Mouse (Mus musculus) MEL (cell line): ENCODE results near the gene Slc25a54. TPM values are rescaled to one million over a fixed set of nuclear protein-coding genes. Genes with fewer than 3 reads are reported as not detected.

Experiments
- DNase-seq: peaks from one replicate; pipeline ENCODE4 v3.0.0; 2011; ENCODE audit warnings: low read depth, low spot score
- H3K27ac ChIP-seq: 2 replicates; pipeline ENCODE4 v1.5.1; 2012; ENCODE audit warnings: low read depth, mild to moderate bottlenecking, control low read depth, low read length, moderate library complexity; ENCODE audit not compliant: control insufficient read depth
- H3K27me3 ChIP-seq, 2 experiments: fragments of 150-350 bp in 1 of 2; sonication (generic) in 1 of 2; 2 replicates each; pipeline ENCODE4 v1.6.1; 2012; ENCODE audit warnings: low read length in 2 of 2, mild to moderate bottlenecking in 2 of 2, improper control_type of control experiment in 1 of 2, moderate library complexity in 1 of 2; ENCODE audit not compliant: insufficient read depth in 2 of 2, control insufficient read depth in 1 of 2
- H3K36me3 ChIP-seq, 2 experiments: 2 replicates each; pipeline ENCODE4 v1.6.1; 2012 to 2014; ENCODE audit warnings: low read length in 2 of 2, improper control_type of control experiment in 1 of 2, inconsistent platforms in 1 of 2, mild to moderate bottlenecking in 1 of 2; ENCODE audit not compliant: insufficient read depth in 2 of 2, control insufficient read depth in 1 of 2
- H3K4me1 ChIP-seq, 2 experiments: fragments of 150-350 bp in 1 of 2; sonication (generic) in 1 of 2; 2 replicates each; pipeline ENCODE4 v1.6.1; 2012; ENCODE audit warnings: low read length in 2 of 2, improper control_type of control experiment in 1 of 2, mild to moderate bottlenecking in 1 of 2; ENCODE audit not compliant: insufficient read depth in 2 of 2, control insufficient read depth in 1 of 2
- H3K4me3 ChIP-seq, 2 experiments: fragments of 150-350 bp in 1 of 2; sonication (generic) in 1 of 2; 2 replicates each; pipeline ENCODE4 v1.5.1; 2012; ENCODE audit warnings: low read depth in 2 of 2, low read length in 2 of 2, mild to moderate bottlenecking in 2 of 2, moderate library complexity in 2 of 2, control low read depth in 1 of 2, improper control_type of control experiment in 1 of 2; ENCODE audit not compliant: control insufficient read depth in 1 of 2, insufficient read depth in 1 of 2
- H3K79me2 ChIP-seq: 2 replicates; pipeline ENCODE4 v1.6.1; 2012; ENCODE audit warnings: mild to moderate bottlenecking, low read length, moderate library complexity; ENCODE audit not compliant: control insufficient read depth, poor library complexity, insufficient read depth
- H3K9ac ChIP-seq: 2 replicates; pipeline ENCODE4 v1.6.1; 2012; ENCODE audit warnings: low read depth, mild to moderate bottlenecking, control low read depth, low read length, moderate library complexity; ENCODE audit not compliant: control insufficient read depth, poor library complexity, severe bottlenecking
- H3K9me3 ChIP-seq: fragments of 150-350 bp; sonication (generic); replicated peaks from 2 replicates; pipeline ENCODE4 v1.6.1; 2012; ENCODE audit warnings: mild to moderate bottlenecking, low read length, improper control_type of control experiment, moderate library complexity; ENCODE audit not compliant: insufficient read depth
- BHLHE40 ChIP-seq: IDR thresholded peaks from 2 replicates; pipeline ENCODE4 v1.6.1; 2012; ENCODE audit warnings: low read depth, mild to moderate bottlenecking, inconsistent platforms, low read length, improper control_type of control experiment, borderline replicate concordance
- CHD1 ChIP-seq: IDR thresholded peaks from 2 replicates; pipeline ENCODE4 v1.6.1; 2012; ENCODE audit warnings: low read depth, mild to moderate bottlenecking, inconsistent platforms, low read length, improper control_type of control experiment
- CTCF ChIP-seq, 3 experiments: IDR thresholded peaks in 2 of 3; conservative IDR thresholded peaks in 1 of 3; 2 replicates each; pipeline ENCODE4 v1.5.1; 2011 to 2012; ENCODE audit warnings: low read length in 3 of 3, low read depth in 2 of 3, mild to moderate bottlenecking in 2 of 3, improper control_type of control experiment in 1 of 3, inconsistent platforms in 1 of 3, mixed read lengths in 1 of 3, moderate library complexity in 1 of 3; ENCODE audit not compliant: control insufficient read depth in 1 of 3, insufficient read depth in 1 of 3, poor library complexity in 1 of 3, severe bottlenecking in 1 of 3
- GATA1 ChIP-seq: IDR thresholded peaks from 2 replicates; pipeline ENCODE4 v1.6.1; 2011; ENCODE audit warnings: low read depth, low read length, improper control_type of control experiment
- MAZ ChIP-seq: IDR thresholded peaks from 2 replicates; pipeline ENCODE4 v1.6.1; 2012; ENCODE audit warnings: low read depth, mild to moderate bottlenecking, inconsistent platforms, low read length, improper control_type of control experiment
- MEF2A ChIP-seq: IDR thresholded peaks from 2 replicates; pipeline ENCODE4 v1.6.1; 2014; ENCODE audit warnings: low read depth, mild to moderate bottlenecking, inconsistent platforms, low read length, improper control_type of control experiment; ENCODE audit not compliant: poor library complexity, insufficient replicate concordance, severe bottlenecking; ENCODE audit errors: extremely low read depth
- MXI1 ChIP-seq: IDR thresholded peaks from 2 replicates; pipeline ENCODE4 v1.6.1; 2011; ENCODE audit warnings: mild to moderate bottlenecking, low read depth, low read length, improper control_type of control experiment
- MYC ChIP-seq: IDR thresholded peaks from 2 replicates; pipeline ENCODE4 v1.6.1; 2011; ENCODE audit warnings: low read depth, mild to moderate bottlenecking, low read length, improper control_type of control experiment, moderate library complexity
- NELFE ChIP-seq: IDR thresholded peaks from 2 replicates; pipeline ENCODE4 v1.6.1; 2011; ENCODE audit warnings: low read depth, low read length, improper control_type of control experiment
- NRF1 ChIP-seq: IDR thresholded peaks from 2 replicates; pipeline ENCODE4 v1.6.1; 2014; ENCODE audit warnings: low read depth, mild to moderate bottlenecking, inconsistent platforms, low read length, improper control_type of control experiment, moderate library complexity; ENCODE audit not compliant: poor library complexity, insufficient read depth, severe bottlenecking
- POLR2A ChIP-seq, 2 experiments: IDR thresholded peaks; 2 replicates each; pipeline ENCODE4 v1.6.1; 2011 to 2012; ENCODE audit warnings: low read length in 2 of 2, mild to moderate bottlenecking in 2 of 2, control low read depth in 1 of 2, improper control_type of control experiment in 1 of 2, low read depth in 1 of 2, moderate library complexity in 1 of 2; ENCODE audit not compliant: control insufficient read depth in 1 of 2, insufficient read depth in 1 of 2, poor library complexity in 1 of 2
- POLR2AphosphoS2 ChIP-seq: IDR thresholded peaks from 2 replicates; pipeline ENCODE4 v1.6.1; 2011; ENCODE audit warnings: low read length, improper control_type of control experiment
- RCOR1 ChIP-seq: IDR thresholded peaks from 2 replicates; pipeline ENCODE4 v1.6.1; 2012; ENCODE audit warnings: low read depth, mild to moderate bottlenecking, inconsistent platforms, low read length, improper control_type of control experiment
- SMC3 ChIP-seq: IDR thresholded peaks from 2 replicates; pipeline ENCODE4 v1.6.1; 2011; ENCODE audit warnings: low read depth, low read length, improper control_type of control experiment
- TAL1 ChIP-seq: IDR thresholded peaks from 2 replicates; pipeline ENCODE4 v1.6.1; 2012; ENCODE audit warnings: mild to moderate bottlenecking, inconsistent platforms, low read length, moderate library complexity, mixed read lengths
- USF2 ChIP-seq, 2 experiments: IDR thresholded peaks; 2 replicates each; pipeline ENCODE4 v1.6.1; 2011 to 2012; ENCODE audit warnings: improper control_type of control experiment in 2 of 2, low read length in 2 of 2, borderline replicate concordance in 1 of 2, inconsistent platforms in 1 of 2, low read depth in 1 of 2, mild to moderate bottlenecking in 1 of 2; ENCODE audit not compliant: insufficient read depth in 1 of 2
- ZMIZ1 ChIP-seq: IDR thresholded peaks from 2 replicates; pipeline ENCODE4 v1.6.1; 2012; ENCODE audit warnings: low read depth, mild to moderate bottlenecking, inconsistent platforms, low read length, improper control_type of control experiment, moderate library complexity
- ZNF384 ChIP-seq: IDR thresholded peaks from 2 replicates; pipeline ENCODE4 v1.6.1; 2012; ENCODE audit warnings: low read depth, mild to moderate bottlenecking, inconsistent platforms, low read length, improper control_type of control experiment
- polyA plus RNA-seq, 2 experiments: library from polyadenylated mRNA; stranded (reverse) in 1 of 2; unstranded in 1 of 2; fragments of >175 nt in 1 of 2; fragments of >200 nt in 1 of 2; gene quantifications; 2 replicates each; pipeline versions ENCODE4 v1.2.1 to v1.2.4; 2012; ENCODE audit warnings: low replicate concordance in 2 of 2, low read depth in 1 of 2; ENCODE audit not compliant: insufficient read length in 2 of 2, insufficient read depth in 1 of 2, missing spikeins in 1 of 2
- total RNA-seq: library from RNA; depleted of rRNA; stranded (reverse); fragments of 300-350 nt; gene quantifications from 2 replicates; pipeline ENCODE4 v1.2.3, GENCODE M21; 2012

Gene Slc25a54
- total and polyA plus RNA-seq, 3 experiments: not detected

DNA sequence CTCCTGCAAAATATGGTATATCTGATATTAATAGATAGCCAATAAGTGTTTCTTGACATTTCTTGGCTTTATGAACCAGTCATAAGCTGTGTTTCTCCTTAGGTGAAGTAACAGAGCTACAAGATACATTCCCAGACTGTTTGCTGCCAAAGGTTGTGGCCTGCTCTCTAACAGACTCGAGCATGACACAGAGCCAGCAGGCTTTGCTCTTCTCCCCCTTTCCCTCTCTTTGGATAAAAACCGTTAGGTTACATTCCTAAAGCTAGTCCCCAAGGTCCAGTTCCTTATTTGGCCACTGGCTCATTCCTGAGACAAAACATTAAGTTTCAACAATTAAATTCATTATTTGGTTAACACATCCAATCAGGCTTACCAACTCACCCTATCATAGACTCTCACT, 48.0 kb upstream of the Slc25a54 start:
- TF ChIP-seq MAZ (no peak), MEF2A (no peak), ZNF384 (no peak), NELFE (no peak), USF2 (IDR thresholded peaks at IDR 0.05; ENCODE audit: borderline replicate concordance in 1 of 2, insufficient read depth in 1 of 2, low read depth in 1 of 2, low read length in 2 of 2) (no peak), CTCF (IDR thresholded peaks at IDR 0.05 in 2 of 3, conservative IDR thresholded peaks at IDR 0.05 in 1 of 3; ENCODE audit: control insufficient read depth in 1 of 3, insufficient read depth in 1 of 3, low read depth in 2 of 3, low read length in 3 of 3, poor library complexity in 1 of 3, severe bottlenecking in 1 of 3) (no peak), NRF1 (no peak), MXI1 (no peak), BHLHE40 (no peak), SMC3 (no peak), ZMIZ1 (no peak), POLR2A (IDR thresholded peaks at IDR 0.05; ENCODE audit: control insufficient read depth in 1 of 2, insufficient read depth in 1 of 2, low read depth in 1 of 2, low read length in 2 of 2, poor library complexity in 1 of 2) (no peak), RCOR1 (no peak)
- Histone ChIP-seq H3K9ac (no peak overlapping the region), H3K9me3 (no peaks in the 10 kb centered on the region), H3K4me3 (no peak overlapping the region), H3K36me3 (0 out of 4 replicates have a peak, but pooled peaks cover 0 to 4% of the 10 kb centered on the region in 2 experiments), H3K4me1 (peaks cover 0 to 5% of the 10 kb centered on the region in 2 experiments; a peak in 1 of 4 replicates), H3K79me2 (no peaks in the 10 kb centered on the region), H3K27me3 (no peaks in the 10 kb centered on the region; a peak in 2 of 4 replicates), H3K27ac (no peak overlapping the region)
- DNase-seq: no peak

- Histone ChIP-seq H3K9me3 (no peaks in the 10 kb centered on the region), H3K4me3 (no peak overlapping the region), H3K27ac (no peak overlapping the region), H3K4me1 (no peaks in the 10 kb centered on the region), H3K79me2 (no peaks in the 10 kb centered on the region), H3K9ac (no peak overlapping the region), H3K27me3 (no peaks in the 10 kb centered on the region; a peak in 2 of 4 replicates), H3K36me3 (no peaks in the 10 kb centered on the region)
- no peak for DNase-seq
- TF ChIP-seq POLR2AphosphoS2 (no peak), TAL1 (no peak), MYC (no peak), MAZ (no peak), GATA1 (no peak), CHD1 (no peak), RCOR1 (no peak), NELFE (no peak)
Measured at GRCm38 (mm10) chr3:109034411-109034810, 45.9 kb upstream of the Slc25a54 start.
